Mouse (Mus musculus): ENCODE results near the gene Klf6. TPM values are rescaled to one million over a fixed set of nuclear protein-coding genes. Genes with fewer than 3 reads are reported as not detected.

The Klf6 gene
- polyA plus RNA-seq, 1 experiment from 2014 or later: 90.1 TPM

DNA sequence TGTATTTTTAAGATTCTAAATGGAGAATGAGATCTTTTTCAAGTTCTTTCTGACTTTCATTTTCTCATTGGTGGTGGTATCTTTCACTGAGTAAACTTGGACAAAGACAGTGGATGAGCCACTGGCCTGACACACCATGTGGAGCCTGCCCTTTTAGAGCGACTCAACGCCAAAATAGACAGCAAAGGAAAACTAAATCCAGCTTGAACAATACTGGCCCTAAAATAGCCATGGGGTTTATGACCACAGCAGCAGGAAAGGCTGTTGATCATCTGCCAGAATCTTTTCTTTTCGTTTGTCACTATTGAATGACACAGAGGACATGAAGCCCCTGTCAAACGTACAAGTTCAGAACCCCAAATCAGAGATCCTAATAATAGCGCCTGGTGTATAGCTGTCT lies 18.4 kb upstream of the Klf6 start:
- Histone ChIP-seq H3K4me1 (no peaks in the 10 kb centered on the region), H3K36me3 (no peaks in the 10 kb centered on the region), H3K4me3 (replicated peaks) (no peak overlapping the region), H3K9ac (no peak overlapping the region), H3K9me3 (replicated peaks) (no peaks in the 10 kb centered on the region), H3K27me3 (no peaks in the 10 kb centered on the region), H3K4me2 (replicated peaks) (no peak overlapping the region), H3K27ac (replicated peaks) (no peak overlapping the region)
- no peak for ATAC-seq (ENCODE audit: insufficient number of reproducible peaks, low FRiP score, low TSS enrichment, low read depth)
- WGBS: 64% methylated on average over 5 of the region's 5 CpGs

DNA sequence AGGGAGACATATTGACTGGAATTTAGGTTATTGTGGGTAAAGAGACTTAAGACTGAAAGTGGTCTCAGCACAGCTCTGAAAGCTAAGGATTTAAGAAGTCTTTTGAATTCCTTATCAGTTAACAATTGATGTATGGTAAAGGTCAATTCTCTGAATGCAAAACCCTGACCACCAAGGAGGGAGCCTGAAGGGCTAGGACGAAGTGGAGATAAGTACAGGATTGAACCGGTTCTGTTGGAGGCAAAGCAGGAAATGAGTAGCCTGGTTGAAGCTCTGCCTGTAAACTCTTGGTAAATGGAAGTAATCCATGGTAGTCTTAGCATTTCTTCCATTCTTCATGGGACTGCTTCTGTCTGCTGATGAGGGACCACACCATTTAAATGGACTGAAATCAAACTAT lies 17.5 kb upstream of the Klf6 start:
- 63% methylated on average over 2 of the region's 2 CpGs for WGBS
- H3K36me3 ChIP-seq: no peaks in the 10 kb centered on the region
- H3K4me3 ChIP-seq (replicated peaks): no peak overlapping the region
- ATAC-seq (ENCODE audit: insufficient number of reproducible peaks, low FRiP score, low TSS enrichment, low read depth): no peak
- H3K27me3 ChIP-seq: no peaks in the 10 kb centered on the region
- H3K9ac ChIP-seq: no peak overlapping the region
- no peak overlapping the region for H3K4me2 ChIP-seq (replicated peaks)
- no peak overlapping the region for H3K27ac ChIP-seq (replicated peaks)
- H3K4me1 ChIP-seq: no peaks in the 10 kb centered on the region
- H3K9me3 ChIP-seq (replicated peaks): no peaks in the 10 kb centered on the region

DNA sequence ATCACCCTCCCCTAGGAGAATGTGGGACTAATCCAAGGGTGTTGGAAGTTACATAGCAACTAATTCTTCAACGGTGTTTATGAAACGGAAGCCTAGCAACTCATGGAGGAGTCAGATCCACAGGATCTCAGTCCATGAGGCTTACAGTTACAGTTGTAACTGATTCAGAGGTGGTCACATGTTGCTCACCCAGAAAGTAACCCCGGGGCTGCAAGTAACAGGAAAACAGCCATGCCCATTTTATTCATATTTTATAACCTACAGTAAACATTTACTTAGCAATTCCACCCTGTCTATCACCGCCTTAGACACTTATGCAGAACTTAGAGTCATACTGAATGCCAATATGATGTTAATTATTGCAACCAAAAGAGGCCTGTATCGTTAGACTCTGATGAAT lies 16.9 kb upstream of the Klf6 start:
- H3K9me3 ChIP-seq (replicated peaks): no peaks in the 10 kb centered on the region
- no peak for ATAC-seq (ENCODE audit: insufficient number of reproducible peaks, low FRiP score, low TSS enrichment, low read depth)
- no peaks in the 10 kb centered on the region for H3K36me3 ChIP-seq
- no peaks in the 10 kb centered on the region for H3K27me3 ChIP-seq
- WGBS: 74% methylated on average over 5 of the region's 5 CpGs
- no peak overlapping the region for H3K4me3 ChIP-seq (replicated peaks)
- no peak overlapping the region for H3K4me2 ChIP-seq (replicated peaks)
- no peak overlapping the region for H3K9ac ChIP-seq
- no peak overlapping the region for H3K27ac ChIP-seq (replicated peaks)
- H3K4me1 ChIP-seq: no peaks in the 10 kb centered on the region

DNA sequence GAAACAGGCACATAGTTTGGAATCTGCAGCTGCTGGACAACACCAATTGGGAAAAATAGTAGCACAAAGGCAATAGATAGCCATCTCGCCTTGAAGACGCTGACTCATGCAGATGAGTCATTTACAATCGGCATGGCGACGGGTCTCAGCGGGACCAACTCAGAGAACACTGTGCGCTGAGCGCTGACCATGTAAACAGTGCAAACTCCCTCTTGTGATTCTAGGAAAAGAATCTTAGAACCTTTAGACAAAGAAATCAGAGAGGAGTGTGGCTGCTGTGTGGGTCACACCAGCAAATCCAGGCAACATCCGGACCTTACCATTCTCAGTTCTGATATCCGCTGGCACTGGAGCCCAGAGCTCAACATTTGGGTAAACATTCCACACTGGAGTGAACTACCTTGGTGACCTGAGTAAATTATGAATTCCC lies 16.1 kb upstream of the Klf6 start:
- peak overlapping the region; percentile 39; the same call in 1 of the 2 replicates for H3K27ac ChIP-seq (replicated peaks)
- no peaks in the 10 kb centered on the region for H3K9me3 ChIP-seq (replicated peaks)
- no peaks in the 10 kb centered on the region for H3K4me1 ChIP-seq
- ATAC-seq (ENCODE audit: insufficient number of reproducible peaks, low FRiP score, low TSS enrichment, low read depth): no peak
- no peak overlapping the region for H3K4me2 ChIP-seq (replicated peaks)
- no peaks in the 10 kb centered on the region for H3K36me3 ChIP-seq
- 62% methylated on average over 10 of the region's 10 CpGs for WGBS
- no peak overlapping the region for H3K9ac ChIP-seq
- H3K27me3 ChIP-seq: no peaks in the 10 kb centered on the region
- H3K4me3 ChIP-seq (replicated peaks): no peak overlapping the region

DNA sequence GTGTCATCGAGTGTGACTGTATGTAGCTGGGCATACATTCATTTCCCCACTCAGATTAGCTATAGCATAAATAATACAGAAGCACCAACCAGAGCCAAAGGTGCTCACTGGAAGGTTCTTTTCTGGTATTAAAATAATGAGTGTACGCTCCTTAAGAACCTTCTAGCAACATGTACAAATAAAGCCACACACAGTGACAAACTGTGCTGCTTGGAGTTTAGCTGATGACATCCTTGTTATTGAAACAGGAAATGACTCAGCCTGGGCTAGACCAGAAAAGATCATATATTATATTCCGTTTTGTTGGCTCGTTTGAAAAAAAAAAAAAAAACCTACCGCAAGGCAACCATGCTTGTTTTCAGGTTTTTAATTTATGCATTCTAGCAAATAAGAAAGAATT lies 15.7 kb upstream of the Klf6 start:
- H3K9me3 ChIP-seq (replicated peaks): no peaks in the 10 kb centered on the region

DNA sequence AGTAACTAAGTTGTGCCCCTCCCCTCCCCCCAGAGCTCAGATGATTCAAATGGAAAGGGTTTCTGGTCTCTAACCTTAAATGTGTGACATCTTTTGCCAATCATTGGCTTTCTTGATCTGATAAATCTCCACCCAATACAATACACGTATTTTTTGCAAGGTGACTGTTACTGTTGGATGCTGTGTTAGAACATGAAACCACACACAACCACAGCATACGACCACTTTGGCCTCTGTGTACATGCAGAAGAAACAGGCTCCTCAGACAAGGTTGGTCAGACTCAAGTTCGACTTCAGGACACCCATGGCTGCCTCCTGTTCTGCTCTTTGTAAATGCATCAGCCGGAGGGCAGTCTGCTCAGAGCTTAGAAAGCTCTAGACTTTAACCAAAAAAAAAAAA lies 14.4 kb upstream of the Klf6 start:
- 64% methylated on average over 4 of the region's 4 CpGs for WGBS
- no peak for ATAC-seq (ENCODE audit: insufficient number of reproducible peaks, low FRiP score, low TSS enrichment, low read depth)
- Histone ChIP-seq H3K36me3 (no peaks in the 10 kb centered on the region), H3K27ac (replicated peaks) (no peak overlapping the region), H3K9me3 (replicated peaks) (no peaks in the 10 kb centered on the region), H3K4me3 (replicated peaks) (no peak overlapping the region), H3K4me1 (no peaks in the 10 kb centered on the region), H3K27me3 (no peaks in the 10 kb centered on the region), H3K4me2 (replicated peaks) (no peak overlapping the region), H3K9ac (no peak overlapping the region)

More for the DNA sequence above, 15.7 kb upstream of the Klf6 start:
- 68% methylated on average over 5 of the region's 5 CpGs for WGBS
- Histone ChIP-seq H3K27ac (replicated peaks) (0 out of 2 replicates have a peak overlapping the region, but pooled peaks have one; percentile 39), H3K36me3 (no peaks in the 10 kb centered on the region), H3K4me1 (no peaks in the 10 kb centered on the region), H3K4me3 (replicated peaks) (no peak overlapping the region), H3K27me3 (no peaks in the 10 kb centered on the region), H3K4me2 (replicated peaks) (no peak overlapping the region), H3K9ac (no peak overlapping the region)
- ATAC-seq (ENCODE audit: insufficient number of reproducible peaks, low FRiP score, low TSS enrichment, low read depth): no peak

DNA sequence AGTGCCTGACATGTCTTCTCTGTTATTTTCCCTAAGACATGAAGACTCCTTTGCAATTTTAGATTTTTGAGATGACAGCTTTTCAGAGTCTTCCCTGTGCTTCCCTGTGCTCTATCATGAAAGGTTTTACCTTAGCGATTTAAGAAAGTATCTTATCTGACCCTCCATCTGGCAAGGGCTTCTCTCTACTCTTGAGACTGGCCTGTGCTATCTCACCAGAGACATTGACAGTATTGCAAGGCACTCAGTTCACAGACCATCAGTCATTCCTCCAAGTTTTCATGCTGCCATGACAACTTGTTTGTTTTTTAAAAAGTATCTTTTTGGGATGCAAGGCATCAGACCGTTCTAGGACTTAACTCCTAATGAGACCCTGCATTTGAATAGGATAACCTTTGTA lies 13.5 kb upstream of the Klf6 start:
- no peak for ATAC-seq (ENCODE audit: insufficient number of reproducible peaks, low FRiP score, low TSS enrichment, low read depth)

DNA sequence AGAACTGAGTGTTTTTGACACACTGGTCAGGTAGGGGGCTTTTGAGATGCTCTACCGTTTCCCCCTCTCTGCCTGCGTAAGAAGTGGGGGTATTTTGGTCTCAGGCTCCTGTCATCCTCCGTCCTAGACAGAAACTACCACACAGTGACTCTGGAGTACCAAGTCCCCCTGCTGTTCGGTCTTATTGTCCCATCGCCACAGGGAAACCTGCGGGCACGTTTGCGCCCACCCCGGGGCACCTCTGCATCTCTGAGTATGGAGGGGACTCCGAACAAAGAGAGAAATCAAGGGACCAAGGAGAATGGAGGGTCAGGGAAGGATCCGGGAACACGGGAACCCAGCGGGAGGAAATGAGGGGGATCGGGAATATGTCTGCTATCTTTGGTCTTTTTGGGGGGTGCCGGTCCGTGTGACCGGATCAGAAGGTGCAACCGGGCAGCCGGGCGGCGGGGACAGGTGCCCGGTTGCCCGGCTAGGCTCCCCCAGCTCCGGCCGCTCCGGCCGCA lies 578 bp upstream of the Klf6 start:
- H3K36me3 ChIP-seq: peaks cover 10% of the 10 kb centered on the region; the same call in 1 of the 2 replicates
- peak overlapping the region; percentile 99 for H3K27ac ChIP-seq (replicated peaks)
- peak; percentile 30 for ATAC-seq (ENCODE audit: insufficient number of reproducible peaks, low FRiP score, low TSS enrichment, low read depth)
- no peaks in the 10 kb centered on the region for H3K9me3 ChIP-seq (replicated peaks)
- H3K4me1 ChIP-seq: peaks cover 16% of the 10 kb centered on the region
- no peaks in the 10 kb centered on the region for H3K27me3 ChIP-seq
- under 1% methylated on average over 27 of the region's 27 CpGs for WGBS
- H3K4me3 ChIP-seq (replicated peaks): peak overlapping the region; percentile 60
- peak overlapping the region; percentile 79 for H3K9ac ChIP-seq
- peak overlapping the region; percentile 66 for H3K4me2 ChIP-seq (replicated peaks)

More for the DNA sequence above, 13.5 kb upstream of the Klf6 start:
- Histone ChIP-seq H3K4me2 (replicated peaks) (no peak overlapping the region), H3K4me1 (no peaks in the 10 kb centered on the region), H3K9me3 (replicated peaks) (no peaks in the 10 kb centered on the region), H3K36me3 (no peaks in the 10 kb centered on the region), H3K27ac (replicated peaks) (no peak overlapping the region), H3K9ac (no peak overlapping the region), H3K4me3 (replicated peaks) (no peak overlapping the region), H3K27me3 (no peaks in the 10 kb centered on the region)
- WGBS: 63% methylated on average over 2 of the region's 2 CpGs

DNA sequence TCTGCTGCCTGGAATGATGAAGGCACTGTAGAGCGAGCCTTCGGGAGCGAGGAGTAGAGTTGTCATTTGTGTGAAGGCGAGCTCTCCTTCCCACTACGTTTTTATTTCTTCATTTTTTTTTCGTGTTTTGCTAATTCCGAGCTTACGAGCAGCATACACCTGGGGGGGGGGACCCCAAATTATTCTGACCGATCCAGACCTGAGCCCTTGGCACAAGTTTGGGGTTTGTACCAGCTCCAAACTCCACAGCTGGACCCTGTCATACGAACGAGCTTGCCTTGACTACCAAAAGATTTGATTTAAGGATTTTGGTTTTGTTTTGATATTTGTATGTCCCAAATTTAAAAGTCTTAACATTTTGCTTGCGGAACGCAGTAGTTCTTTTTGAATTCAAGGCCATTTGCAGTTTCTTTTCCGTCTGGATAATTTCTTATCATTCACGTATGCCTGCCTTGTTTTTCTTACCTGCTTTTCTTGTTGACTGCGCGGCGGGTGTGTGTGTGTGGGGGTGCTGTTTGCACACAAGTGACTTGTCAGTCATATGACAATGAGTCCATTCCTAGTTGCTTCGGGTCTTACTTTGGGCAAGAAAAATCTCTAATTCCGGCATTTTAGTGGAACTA lies 832 bp downstream of the Klf6 start:
- under 1% methylated on average over 20 of the region's 20 CpGs for WGBS
- peak overlapping the region; percentile 96 for H3K27ac ChIP-seq (replicated peaks)
- H3K27me3 ChIP-seq: no peaks in the 10 kb centered on the region
- no peaks in the 10 kb centered on the region for H3K9me3 ChIP-seq (replicated peaks)
- peak overlapping the region; percentile 50 for H3K9ac ChIP-seq
- H3K4me3 ChIP-seq (replicated peaks): peak overlapping the region; percentile 60
- H3K4me2 ChIP-seq (replicated peaks): peak overlapping the region; percentile 54
- H3K4me1 ChIP-seq: peaks cover 26% of the 10 kb centered on the region
- no peak for ATAC-seq (ENCODE audit: insufficient number of reproducible peaks, low FRiP score, low TSS enrichment, low read depth)
- peaks cover 24% of the 10 kb centered on the region for H3K36me3 ChIP-seq

DNA sequence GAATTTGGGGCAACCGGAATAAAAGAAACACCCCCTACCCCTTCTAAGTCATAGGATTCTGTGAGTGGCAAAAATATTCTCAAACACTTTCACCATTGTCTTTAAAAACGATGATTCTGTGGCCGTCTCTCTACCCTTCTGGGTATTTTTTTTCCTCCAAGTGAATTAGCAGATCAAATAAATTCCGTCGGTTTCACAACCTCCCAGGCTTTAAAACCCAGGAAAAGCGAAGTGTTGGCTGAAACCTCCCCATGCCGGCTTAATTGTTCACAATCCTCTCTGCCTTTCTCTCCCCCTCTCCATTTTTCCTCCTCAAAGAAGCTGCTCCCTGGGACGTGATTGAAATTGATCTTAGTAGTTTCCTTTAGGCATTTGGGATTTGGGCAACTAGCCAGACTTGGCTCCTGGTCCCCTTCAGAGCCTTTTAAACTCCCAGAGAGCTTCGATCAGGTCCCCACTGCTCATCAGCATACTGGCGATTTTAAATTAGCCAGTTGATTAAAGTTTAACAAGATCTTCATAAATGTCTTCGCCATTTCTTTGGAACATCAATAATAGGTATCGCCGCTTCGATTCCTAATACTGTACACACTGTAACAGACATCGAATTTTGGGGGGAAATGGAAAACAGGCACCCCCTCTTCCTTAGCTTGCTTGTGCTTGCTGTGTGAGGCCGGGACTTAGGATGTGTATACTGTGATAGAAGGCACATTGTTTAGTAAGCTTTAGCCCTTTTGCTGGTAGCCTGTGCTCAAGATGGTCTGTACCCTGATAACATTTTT lies 1.5 kb downstream of the Klf6 start:
- H3K36me3 ChIP-seq: peaks cover 31% of the 10 kb centered on the region
- H3K27ac ChIP-seq (replicated peaks): peak overlapping the region; percentile 96
- peak overlapping the region; percentile 50 for H3K9ac ChIP-seq
- peak overlapping the region; percentile 54 for H3K4me2 ChIP-seq (replicated peaks)
- peaks cover 26% of the 10 kb centered on the region for H3K4me1 ChIP-seq
- peak overlapping the region; percentile 60 for H3K4me3 ChIP-seq (replicated peaks)
- WGBS: 3% methylated on average over 16 of the region's 16 CpGs
- no peaks in the 10 kb centered on the region for H3K27me3 ChIP-seq
- H3K9me3 ChIP-seq (replicated peaks): no peaks in the 10 kb centered on the region
- ATAC-seq (ENCODE audit: insufficient number of reproducible peaks, low FRiP score, low TSS enrichment, low read depth): no peak

DNA sequence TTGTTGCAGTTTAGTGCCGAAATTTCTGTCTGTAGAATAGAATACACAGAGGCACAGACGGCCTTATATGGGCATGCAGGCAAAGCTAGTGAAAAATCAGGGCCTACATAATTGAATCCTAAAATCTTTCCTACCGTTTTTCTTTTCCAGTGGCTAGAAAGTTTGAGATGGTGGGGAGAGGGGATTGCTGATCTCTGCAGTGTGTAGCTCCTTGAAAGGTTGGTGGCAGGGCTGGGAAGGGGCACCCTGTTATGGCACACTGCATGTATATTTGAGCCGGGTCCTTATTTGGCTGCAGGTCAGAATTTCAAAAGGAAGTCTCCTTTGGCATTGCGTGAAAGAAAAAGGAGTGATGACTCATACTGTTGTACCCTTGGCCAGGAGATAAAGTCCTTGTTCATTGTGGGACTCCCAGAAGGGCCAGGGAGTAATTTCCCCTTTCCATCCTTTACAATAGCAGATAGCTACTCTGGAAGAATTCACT lies 2.2 kb downstream of the Klf6 start:
- Histone ChIP-seq H3K27me3 (no peaks in the 10 kb centered on the region), H3K4me2 (replicated peaks) (peak overlapping the region; percentile 54), H3K36me3 (peaks cover 37% of the 10 kb centered on the region), H3K27ac (replicated peaks) (peak overlapping the region; percentile 96), H3K4me3 (replicated peaks) (peak overlapping the region; percentile 60), H3K4me1 (peaks cover 26% of the 10 kb centered on the region), H3K9ac (peak overlapping the region; percentile 50), H3K9me3 (replicated peaks) (no peaks in the 10 kb centered on the region)
- WGBS: 3% methylated on average over 5 of the region's 5 CpGs
- ATAC-seq (ENCODE audit: insufficient number of reproducible peaks, low FRiP score, low TSS enrichment, low read depth): no peak

All from embryonic facial prominence, embryonic 15.5 days (tissue).